Mouse (Mus musculus): ENCODE data around the gene Traf2. TPM values are rescaled to one million over a fixed set of nuclear protein-coding genes. Genes with fewer than 3 reads are reported as not detected.

Gene Traf2
- polyA plus RNA-seq, 1 experiment from 2014 or later: 16.4 TPM

- H3K9me3 ChIP-seq (ENCODE audit: control insufficient read depth): no peaks in the 10 kb centered on the region
- no peak for TF ChIP-seq CTCF (IDR thresholded peaks at IDR 0.05; ENCODE audit: low read depth)
- ATAC-seq: peak; percentile 53
- peak overlapping the region; percentile 91 for H3K27ac ChIP-seq (ENCODE audit: low read depth, low read length)
- H3K4me3 ChIP-seq (ENCODE audit: low read depth, low read length): peak overlapping the region; percentile 46
- 0 out of 2 replicates have a peak, but pooled peaks cover under 1% of the 10 kb centered on the region for H3K27me3 ChIP-seq (replicated peaks; ENCODE audit: control insufficient read depth, insufficient read depth, low read length)
- peak overlapping the region; percentile 51 for H3K9ac ChIP-seq (ENCODE audit: low read depth, low read length)
- peaks cover 9% of the 10 kb centered on the region; the same call in 1 of the 2 replicates for H3K4me1 ChIP-seq (replicated peaks; ENCODE audit: control insufficient read depth, insufficient read depth, low read length)
- WGBS: 49% methylated on average over 4 of the region's 4 CpGs
- peaks cover 32% of the 10 kb centered on the region for H3K36me3 ChIP-seq (ENCODE audit: control insufficient read depth, insufficient read depth)
- peak overlapping the region; percentile 64 for H3K4me2 ChIP-seq (replicated peaks; ENCODE audit: low read depth)
Observed at GRCm38 (mm10) chr2:25571221-25571620, 24.5 kb upstream of the Traf2 start.

GRCm38 (mm10) chr2:25569323-25569722 is 22.6 kb upstream of the Traf2 start:
- Histone ChIP-seq H3K27me3 (replicated peaks; ENCODE audit: control insufficient read depth, insufficient read depth, low read length) (no peaks in the 10 kb centered on the region), H3K9ac (ENCODE audit: low read depth, low read length) (peak overlapping the region; percentile 51; the same call in 1 of the 2 replicates), H3K4me3 (ENCODE audit: low read depth, low read length) (peak overlapping the region; percentile 46), H3K36me3 (ENCODE audit: control insufficient read depth, insufficient read depth) (peaks cover 51% of the 10 kb centered on the region), H3K27ac (ENCODE audit: low read depth, low read length) (peak overlapping the region; percentile 91), H3K4me2 (replicated peaks; ENCODE audit: low read depth) (peak overlapping the region; percentile 64), H3K4me1 (replicated peaks; ENCODE audit: control insufficient read depth, insufficient read depth, low read length) (0 out of 2 replicates have a peak, but pooled peaks cover 3% of the 10 kb centered on the region), H3K9me3 (ENCODE audit: control insufficient read depth) (no peaks in the 10 kb centered on the region)
- no peak for ATAC-seq
- TF ChIP-seq CTCF (IDR thresholded peaks at IDR 0.05; ENCODE audit: low read depth): no peak
- WGBS: 70% methylated on average over 3 of the region's 3 CpGs

- no peak for TF ChIP-seq CTCF (IDR thresholded peaks at IDR 0.05; ENCODE audit: low read depth)
- Histone ChIP-seq H3K9me3 (ENCODE audit: control insufficient read depth) (no peaks in the 10 kb centered on the region), H3K9ac (ENCODE audit: low read depth, low read length) (0 out of 2 replicates have a peak overlapping the region, but pooled peaks have one; percentile 51), H3K27me3 (replicated peaks; ENCODE audit: control insufficient read depth, insufficient read depth, low read length) (no peaks in the 10 kb centered on the region), H3K4me1 (replicated peaks; ENCODE audit: control insufficient read depth, insufficient read depth, low read length) (0 out of 2 replicates have a peak, but pooled peaks cover 3% of the 10 kb centered on the region), H3K4me3 (ENCODE audit: low read depth, low read length) (peak overlapping the region; percentile 46), H3K36me3 (ENCODE audit: control insufficient read depth, insufficient read depth) (peaks cover 59% of the 10 kb centered on the region), H3K27ac (ENCODE audit: low read depth, low read length) (peak overlapping the region; percentile 91), H3K4me2 (replicated peaks; ENCODE audit: low read depth) (peak overlapping the region; percentile 64)
- WGBS: 28% methylated on average over 6 of the region's 6 CpGs
- peak; percentile 23 for ATAC-seq
Observed at GRCm38 (mm10) chr2:25568473-25569019, 21.8 kb upstream of the Traf2 start.

GRCm38 (mm10) chr2:25566558-25566957 is 19.8 kb upstream of the Traf2 start:
- peak overlapping the region; percentile 46; the same call in 1 of the 2 replicates for H3K4me3 ChIP-seq (ENCODE audit: low read depth, low read length)
- H3K9me3 ChIP-seq (ENCODE audit: control insufficient read depth): no peaks in the 10 kb centered on the region
- no peaks in the 10 kb centered on the region for H3K27me3 ChIP-seq (replicated peaks; ENCODE audit: control insufficient read depth, insufficient read depth, low read length)
- no peak for ATAC-seq
- peaks cover 79% of the 10 kb centered on the region for H3K36me3 ChIP-seq (ENCODE audit: control insufficient read depth, insufficient read depth)
- WGBS: 57% methylated on average over 6 of the region's 6 CpGs
- peak overlapping the region; percentile 4; the same call in 1 of the 2 replicates for H3K9ac ChIP-seq (ENCODE audit: low read depth, low read length)
- H3K27ac ChIP-seq (ENCODE audit: low read depth, low read length): peak overlapping the region; percentile 64; the same call in 1 of the 2 replicates
- H3K4me2 ChIP-seq (replicated peaks; ENCODE audit: low read depth): peak overlapping the region; percentile 64
- TF ChIP-seq CTCF (IDR thresholded peaks at IDR 0.05; ENCODE audit: low read depth): peak; percentile 58
- no peaks in the 10 kb centered on the region for H3K4me1 ChIP-seq (replicated peaks; ENCODE audit: control insufficient read depth, insufficient read depth, low read length)

GRCm38 (mm10) chr2:25565741-25566140 is 19.0 kb upstream of the Traf2 start:
- no peak for ATAC-seq
- Histone ChIP-seq H3K4me2 (replicated peaks; ENCODE audit: low read depth) (peak overlapping the region; percentile 64), H3K4me3 (ENCODE audit: low read depth, low read length) (no peak overlapping the region), H3K9me3 (ENCODE audit: control insufficient read depth) (no peaks in the 10 kb centered on the region), H3K9ac (ENCODE audit: low read depth, low read length) (no peak overlapping the region), H3K4me1 (replicated peaks; ENCODE audit: control insufficient read depth, insufficient read depth, low read length) (no peaks in the 10 kb centered on the region), H3K36me3 (ENCODE audit: control insufficient read depth, insufficient read depth) (peaks cover 87% of the 10 kb centered on the region), H3K27me3 (replicated peaks; ENCODE audit: control insufficient read depth, insufficient read depth, low read length) (no peaks in the 10 kb centered on the region), H3K27ac (ENCODE audit: low read depth, low read length) (peak overlapping the region; percentile 50; the same call in 1 of the 2 replicates)
- no peak for TF ChIP-seq CTCF (IDR thresholded peaks at IDR 0.05; ENCODE audit: low read depth)
- 89% methylated on average over 8 of the region's 8 CpGs for WGBS

GRCm38 (mm10) chr2:25561946-25562345 is 15.2 kb upstream of the Traf2 start:
- ATAC-seq: no peak

More at GRCm38 (mm10) chr2:25561946-25562345, 15.2 kb upstream of the Traf2 start:
- Histone ChIP-seq H3K27me3 (replicated peaks; ENCODE audit: control insufficient read depth, insufficient read depth, low read length) (no peaks in the 10 kb centered on the region), H3K9me3 (ENCODE audit: control insufficient read depth) (no peaks in the 10 kb centered on the region), H3K27ac (ENCODE audit: low read depth, low read length) (peak overlapping the region; percentile 63), H3K4me1 (replicated peaks; ENCODE audit: control insufficient read depth, insufficient read depth, low read length) (peaks cover 2% of the 10 kb centered on the region; the same call in 1 of the 2 replicates), H3K4me2 (replicated peaks; ENCODE audit: low read depth) (no peak overlapping the region), H3K36me3 (ENCODE audit: control insufficient read depth, insufficient read depth) (peaks cover 62% of the 10 kb centered on the region), H3K9ac (ENCODE audit: low read depth, low read length) (no peak overlapping the region), H3K4me3 (ENCODE audit: low read depth, low read length) (no peak overlapping the region)
- WGBS: 62% methylated on average over 9 of the region's 9 CpGs
- TF ChIP-seq CTCF (IDR thresholded peaks at IDR 0.05; ENCODE audit: low read depth): no peak

Measured in intestine, postnatal 0 days (tissue).